Mouse (Mus musculus) neural tube, embryonic 15.5 days (tissue): ENCODE results near the gene Rfx8. TPM values are rescaled to one million over a fixed set of nuclear protein-coding genes. Genes with fewer than 3 reads are reported as not detected.

ENCODE experiments used
- ATAC-seq: fragments of 200-750 bp; cut with Nextera tagmentation; 2 replicates; pipeline ENCODE4 v1.8.0; 2017; ENCODE audit warnings: mild to moderate bottlenecking, moderate TSS enrichment, moderate library complexity; ENCODE audit not compliant: low FRiP score
- H3K27ac ChIP-seq: fragments of 300-500 bp; sonication (generic); replicated peaks from 2 replicates; pipeline ENCODE4 v1.5.1; 2015; ENCODE audit warnings: mild to moderate bottlenecking, inconsistent platforms
- H3K27me3 ChIP-seq: fragments of 300-500 bp; sonication (generic); replicated peaks from 2 replicates; pipeline ENCODE4 v1.6.1; 2015; ENCODE audit warnings: inconsistent platforms
- H3K36me3 ChIP-seq: fragments of 300-500 bp; sonication (generic); 2 replicates; pipeline ENCODE4 v1.6.1; 2015; ENCODE audit warnings: inconsistent platforms
- H3K4me1 ChIP-seq: fragments of 300-500 bp; sonication (generic); 2 replicates; pipeline ENCODE4 v1.6.1; 2015; ENCODE audit warnings: inconsistent platforms
- H3K4me2 ChIP-seq: fragments of 300-500 bp; sonication (generic); 2 replicates; pipeline ENCODE4 v1.6.1; 2015; ENCODE audit warnings: inconsistent platforms, mild to moderate bottlenecking, moderate library complexity
- H3K4me3 ChIP-seq: fragments of 300-500 bp; sonication (generic); replicated peaks from 2 replicates; pipeline ENCODE4 v1.5.1; 2015; ENCODE audit warnings: mild to moderate bottlenecking, inconsistent platforms
- H3K9ac ChIP-seq: fragments of 300-500 bp; sonication (generic); replicated peaks from 2 replicates; pipeline ENCODE4 v1.6.1; 2015; ENCODE audit warnings: mild to moderate bottlenecking, inconsistent platforms
- H3K9me3 ChIP-seq: fragments of 300-500 bp; sonication (generic); replicated peaks from 2 replicates; pipeline ENCODE4 v1.6.1; 2016; ENCODE audit warnings: inconsistent platforms
- WGBS: fragments of 180-500 bp; shearing (Covaris S2); methylation state at CpG from one replicate; pipeline ENCODE4 v1.1.7; 2015; ENCODE audit warnings: mixed read lengths; 5-methylcytosine and 5-hydroxymethylcytosine counted together
- polyA plus RNA-seq: library from polyadenylated mRNA; unstranded; fragments of >200 nt; fragmentation: Nextera tagmentation; extraction: Ambion mirVana; gene quantifications from 2 replicates; pipeline ENCODE4 v1.2.1, GENCODE M21; 2015

The Rfx8 gene
- polyA plus RNA-seq, 1 experiment from 2014 or later = 0.27 TPM

DNA sequence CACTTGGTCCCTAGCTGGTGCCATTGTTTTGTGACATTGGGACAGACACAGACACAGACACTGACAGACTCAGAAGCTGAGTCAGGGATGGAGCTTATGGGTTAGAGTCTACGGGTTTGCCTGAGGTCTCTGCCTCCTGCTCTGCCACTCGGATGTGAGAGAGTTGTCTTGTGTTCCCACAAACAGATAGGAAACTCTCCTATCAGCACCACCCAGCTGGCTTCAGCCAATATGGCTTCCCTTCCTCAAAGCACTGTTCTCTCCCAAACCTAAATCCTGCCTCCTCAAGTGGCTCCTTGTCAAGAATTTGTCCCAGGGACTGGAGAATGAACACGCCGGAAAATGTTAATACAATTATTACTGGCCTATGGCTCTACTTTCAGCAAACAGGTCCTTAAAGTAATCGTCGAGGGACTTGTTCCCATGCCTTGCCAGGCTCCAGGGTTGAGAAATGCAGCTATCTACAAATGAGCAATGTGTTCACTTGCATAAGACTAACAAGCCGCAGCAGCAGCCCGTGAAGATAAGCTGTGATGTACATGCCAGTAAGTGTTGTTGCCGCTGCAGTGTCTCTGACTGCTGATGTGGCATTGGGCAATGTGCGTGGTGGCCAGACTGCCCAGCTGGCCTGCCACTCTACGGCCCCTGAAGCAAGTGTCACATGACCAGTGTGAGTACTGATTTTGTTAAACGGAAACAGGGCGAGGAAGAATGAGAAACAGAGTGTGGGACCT is 33.6 kb upstream of the Rfx8 start:
- no peak overlapping the region for H3K4me2 ChIP-seq
- ATAC-seq = no peak
- no peaks in the 10 kb centered on the region for H3K36me3 ChIP-seq
- H3K9me3 ChIP-seq = no peaks in the 10 kb centered on the region
- H3K4me1 ChIP-seq = peaks cover 4% of the 10 kb centered on the region
- whole genome bisulfite sequencing = 84% methylated on average over 13 of the region's 13 CpGs
- no peak overlapping the region for H3K27ac ChIP-seq
- no peak overlapping the region for H3K9ac ChIP-seq
- H3K27me3 ChIP-seq = no peaks in the 10 kb centered on the region
- no peak overlapping the region for H3K4me3 ChIP-seq

DNA sequence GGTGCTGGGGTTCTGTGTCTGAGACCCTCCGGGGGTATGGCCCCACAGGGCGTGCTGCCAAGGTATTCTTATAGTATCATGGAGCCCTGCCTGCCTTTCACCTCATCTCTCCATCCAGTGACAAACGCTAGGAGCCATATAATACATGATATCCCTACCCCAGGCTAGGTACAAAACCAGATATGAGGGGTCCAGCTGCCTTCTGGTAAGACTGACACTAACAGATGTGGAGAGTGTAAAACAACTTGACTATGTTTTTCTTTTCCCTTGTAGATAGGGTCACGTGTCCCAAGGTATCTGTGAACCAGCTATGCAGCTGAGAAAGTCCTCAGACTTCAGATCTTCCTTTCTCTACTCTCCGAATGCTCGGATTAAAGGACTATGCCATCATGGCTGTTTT is 30.7 kb upstream of the Rfx8 start:
- Histone ChIP-seq H3K4me1 (peaks cover 7% of the 10 kb centered on the region), H3K9ac (no peak overlapping the region), H3K4me3 (no peak overlapping the region), H3K27ac (no peak overlapping the region), H3K27me3 (no peaks in the 10 kb centered on the region), H3K4me2 (no peak overlapping the region), H3K9me3 (no peaks in the 10 kb centered on the region), H3K36me3 (no peaks in the 10 kb centered on the region)
- no peak for ATAC-seq
- WGBS = 87% methylated on average over 6 of the region's 6 CpGs

DNA sequence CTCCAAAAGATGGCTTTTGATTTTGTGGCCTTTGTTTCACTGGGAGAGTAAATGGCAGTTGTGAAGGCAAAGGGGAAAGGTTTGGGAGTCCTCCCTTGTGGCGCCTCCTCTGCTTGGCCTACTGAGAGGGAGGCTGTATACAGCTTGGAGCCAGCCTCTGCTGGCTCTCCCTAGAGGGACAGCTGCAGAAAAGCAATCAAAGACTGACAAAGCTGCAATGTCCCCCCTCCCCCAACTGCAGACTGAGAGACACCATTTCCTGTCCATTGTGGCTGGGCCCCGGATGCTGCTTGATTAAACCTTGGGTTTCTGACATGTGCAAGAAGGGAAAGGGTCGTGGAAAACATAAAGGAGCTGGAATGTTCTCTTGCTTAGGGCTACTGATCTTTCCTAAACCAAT is 28.9 kb upstream of the Rfx8 start:
- no peak for ATAC-seq
- WGBS = 17% methylated on average over 3 of the region's 3 CpGs
- Histone ChIP-seq H3K4me2 (no peak overlapping the region), H3K4me3 (no peak overlapping the region), H3K4me1 (peaks cover 9% of the 10 kb centered on the region), H3K9ac (no peak overlapping the region), H3K27ac (peak overlapping the region; percentile 5; the same call in 1 of the 2 replicates), H3K9me3 (no peaks in the 10 kb centered on the region), H3K27me3 (no peaks in the 10 kb centered on the region), H3K36me3 (no peaks in the 10 kb centered on the region)

DNA sequence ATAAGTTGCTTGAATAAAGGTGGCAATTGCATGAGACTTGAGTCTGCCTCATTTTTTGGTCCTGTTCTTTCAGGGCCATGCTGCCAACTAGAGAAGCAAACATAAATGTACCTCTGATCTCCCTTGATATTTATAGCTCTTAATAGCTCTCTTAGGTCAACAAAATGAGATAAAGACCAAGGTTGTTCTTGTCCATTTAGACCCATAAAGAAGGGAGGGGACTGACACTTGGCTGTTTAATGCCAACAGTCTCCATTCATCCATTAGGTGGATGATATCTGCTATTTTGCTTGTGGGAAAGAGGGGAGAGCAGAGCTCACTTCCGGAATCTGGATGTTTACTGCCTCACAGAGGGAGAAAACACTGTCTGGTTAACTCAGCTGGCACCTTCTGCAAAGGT is 28.4 kb upstream of the Rfx8 start:
- WGBS = 27% methylated on average over 1 of the region's 1 CpGs
- H3K4me1 ChIP-seq = peaks cover 9% of the 10 kb centered on the region
- no peaks in the 10 kb centered on the region for H3K36me3 ChIP-seq
- H3K27ac ChIP-seq = no peak overlapping the region; the same call in 1 of the 2 replicates
- no peak overlapping the region for H3K4me2 ChIP-seq
- no peak for ATAC-seq
- H3K27me3 ChIP-seq = no peaks in the 10 kb centered on the region
- no peak overlapping the region for H3K9ac ChIP-seq
- no peaks in the 10 kb centered on the region for H3K9me3 ChIP-seq
- H3K4me3 ChIP-seq = no peak overlapping the region

DNA sequence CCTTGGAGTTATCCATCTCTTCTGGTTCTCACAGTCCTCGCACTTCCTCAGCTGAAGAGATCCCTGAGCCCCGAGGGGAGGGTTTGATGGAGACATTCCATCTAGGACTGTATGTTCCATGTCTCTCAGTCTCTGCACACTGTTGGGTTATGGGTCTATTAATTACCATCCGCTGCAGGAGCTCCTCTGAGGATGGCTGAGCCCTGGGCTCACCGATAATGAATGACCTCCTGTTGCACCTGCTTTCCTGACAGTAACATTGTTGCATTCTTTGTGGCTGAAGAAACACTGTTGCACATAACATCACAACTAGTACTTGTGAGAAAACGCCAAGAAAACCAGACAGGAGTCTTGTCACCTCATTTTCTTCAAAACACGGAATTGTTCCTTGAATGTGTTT is 27.9 kb upstream of the Rfx8 start:
- Histone ChIP-seq H3K4me1 (peaks cover 9% of the 10 kb centered on the region), H3K9ac (no peak overlapping the region), H3K9me3 (no peaks in the 10 kb centered on the region), H3K4me3 (no peak overlapping the region), H3K4me2 (no peak overlapping the region), H3K36me3 (no peaks in the 10 kb centered on the region), H3K27ac (no peak overlapping the region), H3K27me3 (no peaks in the 10 kb centered on the region)
- ATAC-seq = no peak
- WGBS = 68% methylated on average over 6 of the region's 6 CpGs

DNA sequence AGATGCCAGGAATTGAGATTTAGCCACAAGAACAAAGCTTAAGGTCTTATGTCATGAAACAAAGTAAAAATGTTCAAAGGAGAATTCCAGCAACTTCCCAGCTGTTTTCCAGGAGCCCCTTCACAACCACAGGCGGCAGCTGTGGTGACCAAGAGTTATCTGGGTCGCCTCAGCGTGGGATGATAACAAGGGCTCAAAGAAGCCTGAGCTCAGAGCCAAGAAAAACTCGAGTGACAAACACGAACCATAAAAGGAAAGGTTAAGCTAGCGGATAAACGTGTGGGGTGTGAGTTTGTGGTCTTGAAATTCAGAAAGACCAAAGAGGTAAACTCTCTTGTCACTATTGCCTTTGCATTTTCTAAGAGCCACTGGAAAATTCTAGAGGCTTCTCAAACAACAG is 25.7 kb upstream of the Rfx8 start:
- Histone ChIP-seq H3K36me3 (no peaks in the 10 kb centered on the region), H3K27me3 (no peaks in the 10 kb centered on the region), H3K4me2 (no peak overlapping the region), H3K4me3 (no peak overlapping the region), H3K9ac (no peak overlapping the region), H3K27ac (no peak overlapping the region), H3K9me3 (no peaks in the 10 kb centered on the region), H3K4me1 (peaks cover 10% of the 10 kb centered on the region)
- 58% methylated on average over 7 of the region's 7 CpGs for WGBS
- no peak for ATAC-seq

DNA sequence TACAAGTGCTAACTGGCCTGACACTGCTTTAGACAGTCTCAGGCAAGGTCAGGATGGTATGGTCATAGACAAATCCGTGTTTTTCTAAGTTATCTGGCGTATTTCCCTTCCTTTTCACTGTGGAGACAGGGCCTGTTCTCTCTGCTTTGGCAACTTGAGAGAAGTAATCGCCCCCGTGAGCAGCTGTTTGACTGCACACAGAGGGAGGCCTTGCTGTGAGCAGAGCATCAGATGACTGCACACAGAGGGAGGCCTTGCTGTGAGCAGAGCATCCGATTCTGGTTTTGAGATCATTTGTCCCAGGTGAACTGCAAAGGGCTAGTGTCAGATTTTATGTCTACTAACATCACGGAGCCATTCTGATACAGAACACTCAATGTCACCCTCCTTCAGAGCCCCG is 20.2 kb upstream of the Rfx8 start:
- Histone ChIP-seq H3K4me2 (no peak overlapping the region), H3K4me1 (peaks cover 16% of the 10 kb centered on the region), H3K9ac (no peak overlapping the region), H3K27me3 (no peaks in the 10 kb centered on the region), H3K9me3 (no peaks in the 10 kb centered on the region), H3K27ac (no peak overlapping the region), H3K4me3 (no peak overlapping the region), H3K36me3 (no peaks in the 10 kb centered on the region)
- 30% methylated on average over 7 of the region's 7 CpGs for WGBS
- no peak; the same call in 1 of the 2 replicates for ATAC-seq

DNA sequence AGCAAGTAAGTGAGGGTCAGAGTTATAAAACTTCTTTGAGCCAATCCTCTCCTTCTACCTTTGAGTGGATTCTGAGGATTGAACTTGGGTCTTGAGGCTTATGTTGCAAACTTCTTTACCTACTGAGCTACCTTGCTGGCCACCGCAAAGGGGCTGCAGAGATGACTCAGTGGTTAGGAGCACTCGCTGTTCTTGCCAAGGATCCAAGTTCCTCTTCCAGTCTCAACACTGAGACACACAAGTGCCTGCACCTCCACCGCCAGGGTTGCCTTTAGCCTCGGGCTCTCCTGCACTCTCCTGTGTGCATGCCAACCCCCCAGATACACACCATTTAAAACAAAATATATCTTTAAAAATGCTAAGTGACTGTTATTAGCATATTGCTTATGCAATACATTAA is 19.2 kb upstream of the Rfx8 start:
- H3K27me3 ChIP-seq = no peaks in the 10 kb centered on the region
- no peak overlapping the region for H3K4me3 ChIP-seq
- no peak overlapping the region for H3K27ac ChIP-seq
- peaks cover 16% of the 10 kb centered on the region for H3K4me1 ChIP-seq
- H3K9ac ChIP-seq = no peak overlapping the region
- no peaks in the 10 kb centered on the region for H3K36me3 ChIP-seq
- H3K4me2 ChIP-seq = no peak overlapping the region
- ATAC-seq = no peak
- 78% methylated on average over 4 of the region's 4 CpGs for WGBS
- no peaks in the 10 kb centered on the region for H3K9me3 ChIP-seq

DNA sequence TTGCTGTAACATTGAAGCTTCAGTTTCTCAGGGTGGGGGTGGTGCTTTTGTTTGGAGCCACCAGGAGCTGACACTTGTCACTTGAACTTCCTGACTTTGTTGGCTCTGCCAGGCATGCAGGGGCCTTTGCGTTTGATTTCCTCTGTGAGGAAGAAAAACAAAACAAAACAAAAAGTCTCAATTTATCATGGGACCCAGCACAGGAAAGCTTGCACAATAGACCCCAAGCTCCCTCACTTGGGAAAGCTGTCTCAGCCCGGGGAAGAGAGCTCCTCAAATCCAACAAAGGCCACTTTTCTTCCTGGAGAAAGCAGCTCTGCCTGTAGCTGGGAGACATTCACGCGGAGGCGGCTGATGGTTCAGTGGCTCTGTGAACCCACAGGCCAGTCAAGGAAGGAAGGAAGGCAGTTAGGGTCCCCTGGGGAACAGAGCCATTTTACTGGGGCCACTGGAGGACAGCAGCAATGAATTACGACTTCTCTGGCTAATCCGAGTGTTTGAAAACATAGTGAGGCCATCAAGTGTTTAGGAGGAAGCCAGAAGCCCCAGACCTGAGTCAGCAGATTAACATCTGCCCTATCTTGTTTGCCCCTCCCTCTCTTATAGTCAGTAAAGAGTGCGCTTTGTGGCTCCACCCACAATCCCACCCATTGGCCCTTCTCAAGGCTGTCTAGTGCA is 15.3 kb upstream of the Rfx8 start:
- Histone ChIP-seq H3K9ac (no peak overlapping the region), H3K4me1 (peaks cover 16% of the 10 kb centered on the region), H3K36me3 (no peaks in the 10 kb centered on the region), H3K4me2 (no peak overlapping the region), H3K4me3 (no peak overlapping the region), H3K9me3 (no peaks in the 10 kb centered on the region), H3K27me3 (no peaks in the 10 kb centered on the region), H3K27ac (peak overlapping the region; percentile 54)
- WGBS = 12% methylated on average over 8 of the region's 8 CpGs
- 0 out of 2 replicates have a peak, but pooled peaks have one; percentile 31 for ATAC-seq

DNA sequence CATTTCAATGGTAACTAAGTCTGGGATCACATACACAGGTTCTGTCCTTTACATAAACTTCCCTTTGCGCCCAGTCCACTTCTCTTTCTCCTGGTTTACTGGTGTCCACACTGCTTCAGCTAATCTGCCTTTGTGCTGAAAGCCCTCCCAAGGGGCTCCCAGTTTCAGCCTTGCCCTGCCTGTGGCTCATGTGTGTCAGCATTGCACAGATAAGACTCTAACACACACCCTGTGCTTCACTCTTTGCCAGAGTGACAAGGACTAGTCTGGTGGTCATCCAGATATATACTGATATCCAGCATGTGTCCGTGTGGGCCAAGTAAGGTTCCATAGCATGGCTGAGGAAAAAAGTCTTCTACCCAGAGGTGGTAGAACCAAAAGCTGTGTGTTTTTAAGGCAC is 14.7 kb upstream of the Rfx8 start:
- Histone ChIP-seq H3K4me3 (no peak overlapping the region), H3K9me3 (no peaks in the 10 kb centered on the region), H3K27ac (peak overlapping the region; percentile 54), H3K36me3 (no peaks in the 10 kb centered on the region), H3K4me2 (no peak overlapping the region), H3K9ac (no peak overlapping the region), H3K27me3 (no peaks in the 10 kb centered on the region), H3K4me1 (peaks cover 11% of the 10 kb centered on the region; the same call in 1 of the 2 replicates)
- WGBS = 48% methylated on average over 2 of the region's 2 CpGs
- ATAC-seq = no peak

DNA sequence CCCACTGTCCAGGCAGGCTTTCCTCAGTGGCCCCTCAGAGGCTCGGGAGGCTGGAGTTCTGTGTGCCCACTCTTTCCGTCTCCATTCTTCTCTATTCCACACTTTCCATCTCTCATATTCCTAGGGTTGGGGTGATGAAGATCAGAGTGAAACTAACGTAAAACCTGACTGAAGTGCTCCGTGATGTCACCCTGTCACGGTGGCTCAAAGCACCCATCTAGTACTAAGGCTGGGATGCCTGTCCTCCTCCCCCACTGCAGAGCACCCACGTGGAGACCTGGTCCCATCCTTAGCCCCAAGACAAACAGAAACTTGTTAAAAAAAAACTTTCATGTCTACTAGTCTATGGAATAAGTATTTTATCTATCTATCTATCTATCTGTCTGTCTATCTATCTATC is 14.1 kb upstream of the Rfx8 start:
- H3K4me1 ChIP-seq = 0 out of 2 replicates have a peak, but pooled peaks cover 8% of the 10 kb centered on the region
- WGBS = 94% methylated on average over 6 of the region's 6 CpGs
- H3K4me2 ChIP-seq = no peak overlapping the region
- no peaks in the 10 kb centered on the region for H3K36me3 ChIP-seq
- no peak for ATAC-seq
- H3K27me3 ChIP-seq = no peaks in the 10 kb centered on the region
- no peak overlapping the region for H3K9ac ChIP-seq
- no peaks in the 10 kb centered on the region for H3K9me3 ChIP-seq
- no peak overlapping the region for H3K27ac ChIP-seq
- H3K4me3 ChIP-seq = no peak overlapping the region

DNA sequence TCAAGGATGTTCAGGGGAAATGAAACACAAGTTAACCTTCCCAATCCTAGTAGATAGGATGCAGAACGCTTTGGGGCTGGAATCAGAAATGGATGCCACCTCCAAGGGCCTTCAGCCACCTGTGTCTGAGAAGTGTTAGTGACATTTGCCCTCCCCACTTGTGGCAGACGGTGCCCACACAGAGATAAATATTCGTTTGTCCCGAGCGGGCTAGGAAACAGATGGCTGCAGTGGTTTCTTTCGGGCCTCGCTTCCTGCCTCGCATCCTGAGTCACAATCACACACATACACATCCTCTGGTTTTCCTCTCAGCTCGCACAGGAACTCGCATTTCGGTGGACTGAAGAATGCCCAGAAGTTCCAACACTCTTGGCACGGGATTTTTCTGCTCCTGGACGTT is 13.5 kb upstream of the Rfx8 start:
- H3K4me2 ChIP-seq = no peak overlapping the region
- H3K27me3 ChIP-seq = no peaks in the 10 kb centered on the region
- H3K36me3 ChIP-seq = no peaks in the 10 kb centered on the region
- H3K4me3 ChIP-seq = no peak overlapping the region
- no peak overlapping the region for H3K9ac ChIP-seq
- H3K9me3 ChIP-seq = no peaks in the 10 kb centered on the region
- no peak for ATAC-seq
- H3K27ac ChIP-seq = no peak overlapping the region
- WGBS = 89% methylated on average over 13 of the region's 13 CpGs
- 0 out of 2 replicates have a peak, but pooled peaks cover 8% of the 10 kb centered on the region for H3K4me1 ChIP-seq
